ENCODE assay signal across 12 mouse cellular contexts in genomic region chr3:138852982-138853689, GRCm38 (mm10).
DNase-seq lines count a peak whose midpoint lies in the region; ATAC-seq and TF ChIP-seq lines count a peak whose summit lies in the region.
"Had no signal": no experiment of that assay in that cellular context is flagged by ENCODE, and none has a peak within 500 bp of the region (broad histone marks: within the 10 kb centered on the region; RNA-seq: fewer than 3 reads in every experiment).

No protein-coding gene starts in this region.

- H3K27ac ChIP-seq in lung, embryonic 16.5 days (ENCODE audit: low read length): no peak overlapping the region
- no peak overlapping the region for H3K27ac ChIP-seq in hindbrain, postnatal 0 days
- H3K27ac ChIP-seq: heart, embryonic 10.5 days; liver, embryonic 15.5 days had no signal

- H3K36me3 ChIP-seq in lung, embryonic 16.5 days (ENCODE audit: control insufficient read depth, insufficient read depth, low read length): no peaks in the 10 kb centered on the region
- H3K36me3 ChIP-seq in hindbrain, postnatal 0 days (ENCODE audit: insufficient read depth, low read length): no peaks in the 10 kb centered on the region
- H3K36me3 ChIP-seq: heart, embryonic 10.5 days; liver, embryonic 15.5 days had no signal

- ATAC-seq in lung, embryonic 16.5 days (ENCODE audit: low read depth): no peak
- no peak for ATAC-seq in hindbrain, postnatal 0 days

- WGBS in lung, embryonic 16.5 days: 29% methylated on average over 13 of the region's 13 CpGs
- WGBS in hindbrain, postnatal 0 days: 29% methylated on average over 13 of the region's 13 CpGs

- peak overlapping the region; percentile 29; the same call in 1 of the 2 replicates for H3K4me2 ChIP-seq in lung, embryonic 16.5 days (ENCODE audit: low read depth, low read length)
- H3K4me2 ChIP-seq in hindbrain, postnatal 0 days (ENCODE audit: low read depth, low read length): 0 out of 2 replicates have a peak overlapping the region, but pooled peaks have one; percentile 7
- H3K4me2 ChIP-seq: liver, embryonic 15.5 days had no signal

- peaks cover 3% of the 10 kb centered on the region; the same call in 1 of the 2 replicates for H3K27me3 ChIP-seq in lung, embryonic 16.5 days (ENCODE audit: control insufficient read depth, insufficient read depth, low read depth, low read length)
- H3K27me3 ChIP-seq in hindbrain, postnatal 0 days (ENCODE audit: insufficient read depth, low read length): no peaks in the 10 kb centered on the region
- H3K27me3 ChIP-seq: liver, embryonic 15.5 days had no signal

- no peak for TF ChIP-seq POLR2A in brain, embryonic 14.5 days (IDR thresholded peaks at IDR 0.05; ENCODE audit: borderline replicate concordance, extremely low read depth, insufficient read depth, insufficient read length, poor library complexity, severe bottlenecking)

- peaks cover 36% of the 10 kb centered on the region for H3K4me1 ChIP-seq in lung, embryonic 16.5 days (replicated peaks; ENCODE audit: control insufficient read depth, insufficient read depth, low read length)
- peaks cover 37% of the 10 kb centered on the region for H3K4me1 ChIP-seq in hindbrain, postnatal 0 days (ENCODE audit: insufficient read depth, low read length)
- H3K4me1 ChIP-seq: liver, embryonic 15.5 days had no signal

- H3K4me3 ChIP-seq in lung, embryonic 16.5 days (ENCODE audit: low read length): no peak overlapping the region
- no peak overlapping the region for H3K4me3 ChIP-seq in hindbrain, postnatal 0 days (ENCODE audit: low read length)
- H3K4me3 ChIP-seq: heart, embryonic 10.5 days; liver, embryonic 15.5 days had no signal

- no peak overlapping the region for H3K9ac ChIP-seq in lung, embryonic 16.5 days (ENCODE audit: low read length)
- no peak overlapping the region for H3K9ac ChIP-seq in hindbrain, postnatal 0 days (replicated peaks; ENCODE audit: low read length)
- H3K9ac ChIP-seq: liver, embryonic 15.5 days had no signal

- H3K9me3 ChIP-seq in lung, embryonic 16.5 days (ENCODE audit: control insufficient read depth, low read length): no peaks in the 10 kb centered on the region
- no peaks in the 10 kb centered on the region for H3K9me3 ChIP-seq in hindbrain, postnatal 0 days (ENCODE audit: low read length)
- H3K9me3 ChIP-seq: heart, embryonic 10.5 days; liver, embryonic 15.5 days had no signal

- no peak for TF ChIP-seq CTCF in brain, embryonic 14.5 days (IDR thresholded peaks at IDR 0.05; ENCODE audit: borderline replicate concordance, extremely low read depth, insufficient read depth, insufficient read length)
- TF ChIP-seq CTCF in hindbrain, postnatal 0 days (IDR thresholded peaks at IDR 0.05; ENCODE audit: low read depth): no peak

- peak; percentile 70 to 93 for DNase-seq in adrenal gland, adult (ENCODE audit: inconsistent age in 2 of 2, low spot score in 1 of 2)
- DNase-seq in adrenal gland, postnatal 4 days (ENCODE audit: low spot score in 2 of 2): no peak
- no peak for DNase-seq in lung, postnatal 4 days
- DNase-seq in brain, embryonic 14.5 days (ENCODE audit: low read depth): peak; percentile 79
- DNase-seq in hindbrain, postnatal 0 days (ENCODE audit: low spot score): peak; percentile 67
- DNase-seq in gastrocnemius, postnatal 25 days: no peak
- no peak for DNase-seq in thymus, adult 18-20 months
- DNase-seq: cerebellum, adult 11 months; kidney, postnatal 36 days had no signal

Comparison
In these comparisons a context has a peak if more than half of its experiments do, and no peak if none do; other contexts are left out.
1. DNase-seq: peak in adrenal gland, adult (2 of 2), brain, embryonic 14.5 days (single experiment) and hindbrain, postnatal 0 days (single experiment); none in adrenal gland, postnatal 4 days (0 of 2), lung, postnatal 4 days (0 of 2), gastrocnemius, postnatal 25 days (single experiment) and thymus, adult 18-20 months (0 of 2).